Mouse (Mus musculus): ENCODE data around the gene Itsn1.
A peak's percentile ranks its signal among the peaks of the same experiment; 100 is the strongest.

Itsn1 gene

GRCm38 (mm10) chr16:91942201-91942600, 213.1 kb downstream of the Itsn1 start:
- DNase-seq (ENCODE audit: low spot score in 2 of 2): no peak

GRCm38 (mm10) chr16:91946261-91946660, 217.2 kb downstream of the Itsn1 start:
- DNase-seq (ENCODE audit: low spot score in 2 of 2): no peak

DNA sequence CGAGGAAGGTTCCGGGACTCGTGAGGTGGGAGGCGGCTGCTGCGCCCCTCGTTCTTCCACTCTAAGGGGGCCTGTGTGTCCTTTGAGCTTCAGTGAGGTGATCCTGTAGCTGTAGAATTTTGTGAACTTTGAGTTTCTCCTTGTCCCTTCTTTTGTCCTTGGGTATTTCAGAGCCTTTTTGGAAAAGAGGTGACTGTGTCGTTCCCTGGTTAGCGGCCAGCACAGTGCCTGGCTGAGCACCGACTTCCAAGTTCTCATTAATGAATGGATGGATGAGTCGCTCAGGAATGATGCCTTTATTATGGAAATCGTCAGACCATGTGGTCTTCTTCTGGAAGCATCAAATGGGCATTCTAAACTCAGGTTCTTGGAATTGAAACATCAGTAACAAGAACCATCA, 218.0 kb downstream of the Itsn1 start:
- no peak for DNase-seq (ENCODE audit: low spot score in 2 of 2)

- no peak for DNase-seq (ENCODE audit: low spot score in 2 of 2)
These were observed 224.9 kb downstream of the Itsn1 start for GRCm38 (mm10) chr16:91953967-91954366.

- no peak for DNase-seq (ENCODE audit: low spot score in 2 of 2)
These were observed 225.7 kb downstream of the Itsn1 start for GRCm38 (mm10) chr16:91954766-91955165.

DNA sequence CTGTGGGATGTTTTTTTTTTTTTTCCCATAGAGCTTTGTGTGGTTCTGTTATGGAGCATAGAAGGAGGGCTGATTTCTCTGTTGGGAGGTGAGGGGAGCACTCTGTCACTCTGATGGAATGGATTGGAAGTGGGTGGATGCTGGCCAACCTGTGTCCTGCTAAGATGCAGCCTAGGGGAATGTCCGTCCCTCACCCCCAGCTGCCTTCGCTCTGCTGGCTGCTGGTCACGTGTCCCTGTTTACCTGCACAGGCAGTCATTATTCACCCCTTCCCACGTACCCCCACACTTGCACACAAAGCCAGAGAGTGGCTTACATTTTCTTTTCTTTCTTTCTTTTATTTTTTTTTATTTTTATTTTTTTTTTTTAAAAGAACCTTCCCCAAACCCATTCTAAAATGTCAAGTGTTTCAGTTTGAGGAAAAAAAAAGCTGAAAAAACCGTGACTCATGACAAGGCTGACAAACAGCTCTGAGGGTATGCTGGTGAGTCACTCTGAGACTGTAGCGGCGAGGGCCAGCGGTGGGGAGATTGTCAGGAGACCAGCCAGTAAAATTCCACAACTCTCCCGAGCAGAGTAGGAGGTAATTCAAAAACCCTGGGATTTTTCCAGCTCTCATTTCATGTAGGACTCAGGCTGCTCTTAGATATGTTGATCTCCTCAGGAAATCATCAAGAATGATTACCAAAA, 233.3 kb downstream of the Itsn1 start:
- DNase-seq (ENCODE audit: low spot score in 2 of 2): peak; percentile 28 to 63

DNA sequence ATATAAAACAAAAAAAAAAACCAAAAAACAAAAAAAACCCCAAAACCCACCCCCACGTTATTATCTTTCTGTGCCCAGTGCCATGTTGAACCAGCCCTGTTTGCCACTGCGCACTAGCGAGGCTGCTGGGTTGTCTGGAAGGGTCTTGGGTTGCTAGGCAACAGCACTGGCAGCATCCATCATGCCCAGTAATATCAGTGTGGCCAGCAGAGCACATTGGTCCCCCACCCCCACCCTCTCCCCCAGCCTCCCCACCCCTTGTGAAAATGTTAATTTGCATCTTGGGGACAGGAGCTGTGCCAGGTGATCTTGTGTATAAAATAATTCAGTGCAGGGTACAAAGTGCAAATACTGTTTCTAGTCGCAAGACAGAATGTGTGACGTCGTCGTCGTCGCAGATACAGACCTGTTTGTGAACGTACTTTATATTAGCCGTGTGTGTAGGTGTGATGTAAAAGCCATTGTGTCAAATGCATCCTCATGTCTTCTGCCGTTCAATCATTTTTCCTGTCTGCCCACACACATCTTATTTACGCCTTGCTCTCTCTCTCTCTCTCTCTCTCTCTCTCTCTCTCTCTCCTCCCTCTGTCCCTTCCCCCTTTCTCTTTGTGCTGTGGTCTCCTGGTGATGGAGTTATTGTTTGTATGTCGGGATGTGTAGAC, 233.9 kb downstream of the Itsn1 start:
- no peak for DNase-seq (ENCODE audit: low spot score in 2 of 2)

DNA sequence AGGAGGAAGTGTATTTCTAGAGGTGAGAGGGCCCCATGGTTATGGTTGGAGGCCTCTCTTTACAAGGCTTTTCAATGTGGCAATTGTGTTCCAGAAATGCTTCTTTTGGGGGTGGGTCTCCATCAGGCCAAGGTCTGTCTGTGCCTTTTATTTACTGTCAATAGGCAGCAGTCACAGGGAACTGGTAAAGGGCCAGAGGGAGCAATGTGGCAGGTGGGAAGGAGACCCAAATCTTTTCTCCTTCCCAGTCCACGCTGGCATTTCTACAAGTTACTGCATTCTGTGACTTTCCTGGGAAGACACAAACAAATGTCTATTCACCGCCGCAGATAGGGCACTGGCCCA, 234.4 kb downstream of the Itsn1 start:
- DNase-seq (ENCODE audit: low spot score in 2 of 2): no peak

DNA sequence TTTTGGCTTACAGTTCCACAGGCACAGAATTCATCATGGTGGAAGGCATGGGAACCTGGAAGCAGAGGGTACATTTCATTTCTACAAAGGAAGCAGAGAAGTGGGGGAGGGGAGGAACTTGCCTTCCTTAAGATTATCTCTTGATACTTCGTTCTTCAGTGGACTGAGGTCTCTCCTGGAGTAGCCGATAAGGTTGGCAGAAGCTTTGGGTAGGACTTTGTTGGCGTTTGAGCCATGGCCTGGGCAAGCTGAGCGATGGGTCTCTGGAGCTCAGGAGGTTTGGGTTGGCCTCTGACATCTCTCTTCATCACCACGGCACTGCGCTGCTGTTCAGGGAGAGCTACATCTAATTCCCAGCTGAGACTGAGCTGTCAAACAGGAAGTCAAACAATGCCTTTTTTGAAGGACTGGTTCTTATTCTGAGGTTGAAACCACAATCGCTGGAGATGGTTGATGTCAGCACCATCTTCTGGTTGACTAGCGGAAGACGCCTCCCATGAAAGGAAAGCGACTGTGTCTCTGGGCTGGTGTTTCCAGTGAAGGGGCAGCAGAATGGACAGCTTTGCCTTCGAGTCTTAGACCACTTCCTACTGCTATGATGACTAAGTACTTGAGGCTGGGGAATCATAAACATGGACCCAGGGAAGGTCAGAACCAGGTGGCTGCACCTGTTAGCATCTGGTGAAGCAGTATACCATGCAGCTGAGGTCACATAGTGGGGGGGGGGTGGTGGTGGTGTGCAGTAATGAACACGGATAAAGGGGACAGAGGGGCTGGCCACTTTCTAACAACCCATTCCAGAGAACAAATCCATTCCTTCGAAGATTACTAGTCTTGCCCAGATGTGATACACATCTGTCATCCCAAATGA, 235.5 kb downstream of the Itsn1 start:
- no peak for DNase-seq (ENCODE audit: low spot score in 2 of 2)

- no peak for DNase-seq (ENCODE audit: low spot score in 2 of 2)
These were observed 239.6 kb downstream of the Itsn1 start for GRCm38 (mm10) chr16:91968725-91969124.

DNA sequence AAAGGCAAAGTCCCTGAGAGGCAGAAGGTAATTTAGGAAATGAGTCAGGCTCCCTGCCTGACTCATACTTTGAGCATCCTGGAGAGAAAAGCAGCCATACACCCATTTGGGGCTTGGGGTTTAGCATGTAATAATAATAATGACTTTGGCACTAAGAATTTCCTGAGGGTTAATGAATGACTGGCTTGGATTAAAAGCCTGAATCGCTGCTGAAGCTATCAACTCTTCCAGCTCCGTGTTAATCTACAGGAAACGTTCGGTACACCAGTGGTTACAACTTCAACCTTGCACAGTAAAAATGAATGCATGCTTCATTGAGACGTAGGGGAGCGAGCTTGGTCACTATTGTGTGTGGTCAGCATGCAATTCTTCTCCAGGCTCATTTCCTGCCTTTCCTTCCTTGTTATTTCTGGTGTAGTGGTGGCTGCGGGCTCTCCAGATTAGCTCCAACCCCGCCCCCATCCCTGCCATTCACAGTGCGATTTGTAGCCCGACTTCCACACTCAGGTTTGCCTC, 240.5 kb downstream of the Itsn1 start:
- DNase-seq (ENCODE audit: low spot score in 2 of 2): no peak
